Mouse (Mus musculus): ENCODE measurements around the gene Kdm4b.

Kdm4b gene

GRCm38 (mm10) chr17:56407379-56407778 is 81.5 kb downstream of the Kdm4b start:
- DNase-seq (ENCODE audit: low read depth, low spot score): no peak
- Histone ChIP-seq H3K36me3 (ENCODE audit: control insufficient read depth, insufficient read depth, low read length, poor library complexity, severe bottlenecking) (no peaks in the 10 kb centered on the region), H3K27me3 (ENCODE audit: control insufficient read depth, insufficient read depth, low read length, poor library complexity, severe bottlenecking) (no peaks in the 10 kb centered on the region)

- H3K36me3 ChIP-seq (ENCODE audit: control insufficient read depth, insufficient read depth, low read length, poor library complexity, severe bottlenecking): no peaks in the 10 kb centered on the region
- DNase-seq (ENCODE audit: low read depth, low spot score): no peak
- no peaks in the 10 kb centered on the region for H3K27me3 ChIP-seq (ENCODE audit: control insufficient read depth, insufficient read depth, low read length, poor library complexity, severe bottlenecking)
Measured at GRCm38 (mm10) chr17:56408965-56409625, 83.2 kb downstream of the Kdm4b start.

GRCm38 (mm10) chr17:56409759-56410158 is 83.9 kb downstream of the Kdm4b start:
- Histone ChIP-seq H3K27me3 (ENCODE audit: control insufficient read depth, insufficient read depth, low read length, poor library complexity, severe bottlenecking) (no peaks in the 10 kb centered on the region), H3K36me3 (ENCODE audit: control insufficient read depth, insufficient read depth, low read length, poor library complexity, severe bottlenecking) (no peaks in the 10 kb centered on the region)
- no peak for DNase-seq (ENCODE audit: low read depth, low spot score)

GRCm38 (mm10) chr17:56411437-56411836 is 85.6 kb downstream of the Kdm4b start:
- no peaks in the 10 kb centered on the region for H3K36me3 ChIP-seq (ENCODE audit: control insufficient read depth, insufficient read depth, low read length, poor library complexity, severe bottlenecking)
- H3K27me3 ChIP-seq (ENCODE audit: control insufficient read depth, insufficient read depth, low read length, poor library complexity, severe bottlenecking): no peaks in the 10 kb centered on the region
- no peak for DNase-seq (ENCODE audit: low read depth, low spot score)

GRCm38 (mm10) chr17:56413113-56413512 is 87.3 kb downstream of the Kdm4b start:
- Histone ChIP-seq H3K27me3 (ENCODE audit: control insufficient read depth, insufficient read depth, low read length, poor library complexity, severe bottlenecking) (no peaks in the 10 kb centered on the region), H3K36me3 (ENCODE audit: control insufficient read depth, insufficient read depth, low read length, poor library complexity, severe bottlenecking) (no peaks in the 10 kb centered on the region)
- no peak for DNase-seq (ENCODE audit: low read depth, low spot score)

GRCm38 (mm10) chr17:56414785-56415184 is 88.9 kb downstream of the Kdm4b start:
- no peak for DNase-seq (ENCODE audit: low read depth, low spot score)
- no peaks in the 10 kb centered on the region for H3K27me3 ChIP-seq (ENCODE audit: control insufficient read depth, insufficient read depth, low read length, poor library complexity, severe bottlenecking)
- H3K36me3 ChIP-seq (ENCODE audit: control insufficient read depth, insufficient read depth, low read length, poor library complexity, severe bottlenecking): no peaks in the 10 kb centered on the region

- DNase-seq (ENCODE audit: low read depth, low spot score): no peak
- Histone ChIP-seq H3K36me3 (ENCODE audit: control insufficient read depth, insufficient read depth, low read length, poor library complexity, severe bottlenecking) (no peaks in the 10 kb centered on the region; the same call in 1 of the 2 replicates), H3K27me3 (ENCODE audit: control insufficient read depth, insufficient read depth, low read length, poor library complexity, severe bottlenecking) (no peaks in the 10 kb centered on the region)
Measured at GRCm38 (mm10) chr17:56418304-56418703, 92.4 kb downstream of the Kdm4b start.

- no peak for DNase-seq (ENCODE audit: low read depth, low spot score)
- H3K27me3 ChIP-seq (ENCODE audit: control insufficient read depth, insufficient read depth, low read length, poor library complexity, severe bottlenecking): no peaks in the 10 kb centered on the region
- no peaks in the 10 kb centered on the region; the same call in 1 of the 2 replicates for H3K36me3 ChIP-seq (ENCODE audit: control insufficient read depth, insufficient read depth, low read length, poor library complexity, severe bottlenecking)
Measured at GRCm38 (mm10) chr17:56420022-56420421, 94.2 kb downstream of the Kdm4b start.

- H3K27me3 ChIP-seq (ENCODE audit: control insufficient read depth, insufficient read depth, low read length, poor library complexity, severe bottlenecking): no peaks in the 10 kb centered on the region
- DNase-seq (ENCODE audit: low read depth, low spot score): peak; percentile 58
Measured at GRCm38 (mm10) chr17:56424726-56425583, 99.1 kb downstream of the Kdm4b start.

GRCm38 (mm10) chr17:56425584-56425914 is 99.7 kb downstream of the Kdm4b start:
- peak; percentile 85 for DNase-seq (ENCODE audit: low read depth, low spot score)
- Histone ChIP-seq H3K27me3 (ENCODE audit: control insufficient read depth, insufficient read depth, low read length, poor library complexity, severe bottlenecking) (no peaks in the 10 kb centered on the region), H3K36me3 (ENCODE audit: control insufficient read depth, insufficient read depth, low read length, poor library complexity, severe bottlenecking) (no peaks in the 10 kb centered on the region; the same call in 1 of the 2 replicates)

More at GRCm38 (mm10) chr17:56424726-56425583, 99.1 kb downstream of the Kdm4b start:
- no peaks in the 10 kb centered on the region; the same call in 1 of the 2 replicates for H3K36me3 ChIP-seq (ENCODE audit: control insufficient read depth, insufficient read depth, low read length, poor library complexity, severe bottlenecking)

- Histone ChIP-seq H3K27me3 (ENCODE audit: control insufficient read depth, insufficient read depth, low read length, poor library complexity, severe bottlenecking) (no peaks in the 10 kb centered on the region), H3K36me3 (ENCODE audit: control insufficient read depth, insufficient read depth, low read length, poor library complexity, severe bottlenecking) (no peaks in the 10 kb centered on the region)
- no peak for DNase-seq (ENCODE audit: low read depth, low spot score)
Measured at GRCm38 (mm10) chr17:56425941-56426340, 100.1 kb downstream of the Kdm4b start.

GRCm38 (mm10) chr17:56427857-56428256 is 102.0 kb downstream of the Kdm4b start:
- H3K36me3 ChIP-seq (ENCODE audit: control insufficient read depth, insufficient read depth, low read length, poor library complexity, severe bottlenecking): no peaks in the 10 kb centered on the region
- no peak for DNase-seq (ENCODE audit: low read depth, low spot score)

GRCm38 (mm10) chr17:56431582-56431981 is 105.7 kb downstream of the Kdm4b start:
- no peaks in the 10 kb centered on the region for H3K27me3 ChIP-seq (ENCODE audit: control insufficient read depth, insufficient read depth, low read length, poor library complexity, severe bottlenecking)
- no peak for DNase-seq (ENCODE audit: low read depth, low spot score)
- H3K36me3 ChIP-seq (ENCODE audit: control insufficient read depth, insufficient read depth, low read length, poor library complexity, severe bottlenecking): no peaks in the 10 kb centered on the region

More at GRCm38 (mm10) chr17:56427857-56428256, 102.0 kb downstream of the Kdm4b start:
- no peaks in the 10 kb centered on the region for H3K27me3 ChIP-seq (ENCODE audit: control insufficient read depth, insufficient read depth, low read length, poor library complexity, severe bottlenecking)

- H3K27me3 ChIP-seq (ENCODE audit: control insufficient read depth, insufficient read depth, low read length, poor library complexity, severe bottlenecking): no peaks in the 10 kb centered on the region
- no peak for DNase-seq (ENCODE audit: low read depth, low spot score)
- H3K36me3 ChIP-seq (ENCODE audit: control insufficient read depth, insufficient read depth, low read length, poor library complexity, severe bottlenecking): no peaks in the 10 kb centered on the region
Measured at GRCm38 (mm10) chr17:56439731-56440460, 114.0 kb downstream of the Kdm4b start.

- Histone ChIP-seq H3K36me3 (ENCODE audit: control insufficient read depth, insufficient read depth, low read length, poor library complexity, severe bottlenecking) (no peaks in the 10 kb centered on the region), H3K27me3 (ENCODE audit: control insufficient read depth, insufficient read depth, low read length, poor library complexity, severe bottlenecking) (no peaks in the 10 kb centered on the region)
- DNase-seq (ENCODE audit: low read depth, low spot score): no peak
Measured at GRCm38 (mm10) chr17:56442316-56442715, 116.5 kb downstream of the Kdm4b start.
